Mouse (Mus musculus): ENCODE measurements around the gene Arhgef15.

- TF ChIP-seq MAX (IDR thresholded peaks at IDR 0.05; ENCODE audit: low read length) (no peak), CTCF (conservative IDR thresholded peaks at IDR 0.05 in 1 of 2, IDR thresholded peaks at IDR 0.05 in 1 of 2; ENCODE audit: low read depth in 2 of 2, low read length in 2 of 2) (no peak), EP300 (IDR thresholded peaks at IDR 0.05; ENCODE audit: low read length) (no peak), CHD2 (IDR thresholded peaks at IDR 0.05; ENCODE audit: low read length) (no peak), MAFK (IDR thresholded peaks at IDR 0.05; ENCODE audit: insufficient replicate concordance, low read length) (no peak), POLR2A (IDR thresholded peaks at IDR 0.05; ENCODE audit: low read depth, low read length) (no peak), HCFC1 (IDR thresholded peaks at IDR 0.05; ENCODE audit: low read depth, low read length) (no peak), NELFE (IDR thresholded peaks at IDR 0.05; ENCODE audit: low read depth, low read length) (no peak), ZKSCAN1 (IDR thresholded peaks at IDR 0.05; ENCODE audit: borderline replicate concordance, low read depth, low read length) (no peak), RAD21 (IDR thresholded peaks at IDR 0.05; ENCODE audit: low read depth, low read length) (no peak), TCF12 (IDR thresholded peaks at IDR 0.05; ENCODE audit: low read depth, low read length) (no peak), USF1 (IDR thresholded peaks at IDR 0.05; ENCODE audit: low read depth, low read length) (no peak), ZC3H11A (IDR thresholded peaks at IDR 0.05; ENCODE audit: low read depth, low read length) (no peak), CHD1 (IDR thresholded peaks at IDR 0.05; ENCODE audit: low read depth, low read length) (no peak)
Observed at GRCm38 (mm10) chr11:68974059-68974450, 16.8 kb upstream of the Arhgef15 start.

Measured in CH12.LX (cell line).